Mouse (Mus musculus): Measurements from ENCODE around the gene Auts2.

- TF ChIP-seq CTCF (IDR thresholded peaks at IDR 0.05; ENCODE audit: borderline replicate concordance, insufficient read depth, low read depth, low read length) (no peak), POLR2A (IDR thresholded peaks at IDR 0.05; ENCODE audit: borderline replicate concordance, insufficient read depth, low read length) (no peak)
These were observed 44.2 kb downstream of the Auts2 start for GRCm38 (mm10) chr5:132498896-132499295.

Data from cerebellum, adult 2 months (tissue).